Mouse (Mus musculus) heart, adult 8-10 months (tissue): ENCODE measurements around the gene C130032M10Rik. TPM values are rescaled to one million over a fixed set of nuclear protein-coding genes. Genes with fewer than 3 reads are reported as not detected.

Source experiments
- DNase-seq: peaks from one replicate; pipeline ENCODE4 v3.0.0; 2022; ENCODE audit warnings: low spot score
- total RNA-seq, 4 experiments: library from RNA; stranded (reverse); gene quantifications; 2 replicates each; pipeline ENCODE4 v1.2.4; 2022

Gene C130032M10Rik
- total RNA-seq, 4 experiments from 2014 or later: not detected

GRCm38 (mm10) chr9:114548496-114548895 is 33.0 kb downstream of the C130032M10Rik start:
- no peak for DNase-seq

GRCm38 (mm10) chr9:114549117-114549516 is 33.6 kb downstream of the C130032M10Rik start:
- DNase-seq: no peak

- DNase-seq: no peak
These were observed 34.5 kb downstream of the C130032M10Rik start for GRCm38 (mm10) chr9:114550033-114550432.

GRCm38 (mm10) chr9:114553828-114554227 is 38.3 kb downstream of the C130032M10Rik start:
- no peak for DNase-seq

- DNase-seq: no peak
These were observed 39.0 kb downstream of the C130032M10Rik start for GRCm38 (mm10) chr9:114554355-114554979.

GRCm38 (mm10) chr9:114556276-114556855 is 40.9 kb downstream of the C130032M10Rik start:
- DNase-seq: no peak

GRCm38 (mm10) chr9:114557086-114557485 is 41.6 kb downstream of the C130032M10Rik start:
- no peak for DNase-seq

- DNase-seq: no peak
These were observed 44.6 kb downstream of the C130032M10Rik start for GRCm38 (mm10) chr9:114560141-114560540.

- no peak for DNase-seq
These were observed 45.5 kb downstream of the C130032M10Rik start for GRCm38 (mm10) chr9:114560771-114561670.

GRCm38 (mm10) chr9:114561671-114561971 is 46.1 kb downstream of the C130032M10Rik start:
- DNase-seq: no peak

GRCm38 (mm10) chr9:114562031-114562918 is 46.8 kb downstream of the C130032M10Rik start:
- no peak for DNase-seq

GRCm38 (mm10) chr9:114562919-114563751 is 47.6 kb downstream of the C130032M10Rik start:
- DNase-seq: no peak

GRCm38 (mm10) chr9:114563761-114564606 is 48.5 kb downstream of the C130032M10Rik start, which contains the start of gene Trim71:
Gene Trim71, minus strand, starts transcription at chr9:114564369.
- DNase-seq: no peak

GRCm38 (mm10) chr9:114564667-114565066 is 49.2 kb downstream of the C130032M10Rik start:
- no peak for DNase-seq

Other genes with a start within 250 kb of the C130032M10Rik start
- not detected for gene Bcl2a1c, start 185.6 kb upstream of the C130032M10Rik start, total RNA-seq
- 10 to 100 TPM; 30.3 to 34.3 (median 32.9) TPM for gene Crtap, start 125.0 kb upstream of the C130032M10Rik start, total RNA-seq
- gene Glb1, start 114.6 kb upstream of the C130032M10Rik start, total RNA-seq: 10 to 100 TPM; 13.4 to 15.8 (median 14.8) TPM
- gene Tmppe, start 114.6 kb upstream of the C130032M10Rik start, total RNA-seq: 1 to 10 TPM; 3.1 to 4.7 (median 4.1) TPM
- gene Ccr4, start 10.8 kb upstream of the C130032M10Rik start, total RNA-seq: not detected
- gene Trim71, start 48.7 kb downstream of the C130032M10Rik start, total RNA-seq: not detected
- gene Cnot10, start 124.5 kb downstream of the C130032M10Rik start, total RNA-seq: 10 to 100 TPM; 21.2 to 22.9 (median 21.8) TPM
- gene Dync1li1, start 173.1 kb downstream of the C130032M10Rik start, total RNA-seq: 10 to 100 TPM; 57.3 to 70.2 (median 66.2) TPM
- 10 to 100 TPM; 16.1 to 23.8 (median 19.3) TPM for gene Cmtm6, start 215.4 kb downstream of the C130032M10Rik start, total RNA-seq